Mouse (Mus musculus) R1 (cell line): ENCODE measurements around the gene Klb.

Source experiments
- DNase-seq: peaks from one replicate; pipeline ENCODE4 v3.0.0-alpha.2; 2018; ENCODE audit warnings: low read depth, low spot score

Gene Klb

DNA sequence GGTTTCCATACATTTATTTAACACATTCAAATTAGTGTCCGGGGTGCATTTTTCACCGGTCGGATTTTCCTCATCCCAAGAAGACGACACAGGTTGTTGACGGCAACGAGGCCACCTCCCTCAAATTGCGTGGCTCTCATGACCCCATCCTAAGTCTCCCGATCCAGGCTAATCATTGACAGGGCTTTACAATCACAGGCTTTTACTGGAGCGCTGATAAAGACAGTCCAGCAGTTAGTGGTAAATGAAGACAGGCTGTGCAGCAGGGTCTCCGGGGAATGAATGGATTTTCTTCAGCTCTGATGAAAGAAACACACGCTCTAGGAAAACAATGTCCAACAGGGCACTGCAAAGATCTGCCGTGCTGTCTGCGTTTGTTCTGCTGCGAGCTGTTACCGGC lies at the start of gene Klb:
TSS of gene Klb (plus strand) at position 147 of the 400 bp plus-strand sequence.
- DNase-seq, result no peak

- peak; percentile 64 for DNase-seq
Observed at GRCm38 (mm10) chr5:65299623-65300022, 48.5 kb upstream of the Klb start.

- peak; percentile 94 for DNase-seq
Observed at GRCm38 (mm10) chr5:65300121-65300520, 48.0 kb upstream of the Klb start.

DNA sequence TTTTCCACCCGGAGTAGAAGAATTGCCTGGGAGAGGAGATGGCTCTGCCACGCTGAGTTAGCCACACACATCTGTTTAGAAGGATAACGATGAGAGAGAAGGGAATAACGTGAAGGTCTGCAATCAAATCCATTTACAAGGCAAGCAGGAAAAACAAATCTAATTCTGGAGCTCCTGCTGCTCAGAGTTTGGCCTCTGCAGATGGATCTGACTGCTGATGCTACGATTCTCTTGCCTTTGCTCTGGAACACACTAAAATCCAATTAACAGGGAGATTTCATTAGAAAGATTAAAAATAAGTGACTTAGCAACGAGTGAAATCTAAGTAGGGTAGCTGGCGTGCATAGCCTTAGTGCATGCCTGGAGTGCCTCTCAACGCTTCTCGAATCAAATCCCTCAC lies 42.6 kb upstream of the Klb start:
- DNase-seq, result no peak

- DNase-seq, result no peak
Observed at GRCm38 (mm10) chr5:65308208-65308607, 39.9 kb upstream of the Klb start.

- no peak for DNase-seq
Observed at GRCm38 (mm10) chr5:65308866-65309265, 39.2 kb upstream of the Klb start.

DNA sequence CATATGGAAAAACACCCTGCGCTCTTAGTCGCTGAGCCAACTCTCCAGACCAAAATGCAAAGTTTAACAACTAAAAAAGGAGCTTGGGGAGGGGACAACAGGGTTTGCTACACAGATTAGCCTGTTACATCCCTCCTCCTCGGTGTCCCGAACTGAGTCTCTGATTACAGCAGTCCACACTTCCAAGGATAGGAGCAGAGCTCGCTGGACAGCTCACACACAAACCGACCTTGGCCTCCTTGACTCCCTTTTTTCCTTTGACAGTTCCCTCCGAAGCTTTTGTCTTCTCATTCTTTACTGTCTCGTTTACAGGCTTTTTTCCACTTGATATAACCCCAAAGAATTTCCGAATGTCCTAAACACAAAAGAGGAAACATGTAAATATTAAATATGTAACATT lies 28.9 kb upstream of the Klb start:
- no peak for DNase-seq

DNA sequence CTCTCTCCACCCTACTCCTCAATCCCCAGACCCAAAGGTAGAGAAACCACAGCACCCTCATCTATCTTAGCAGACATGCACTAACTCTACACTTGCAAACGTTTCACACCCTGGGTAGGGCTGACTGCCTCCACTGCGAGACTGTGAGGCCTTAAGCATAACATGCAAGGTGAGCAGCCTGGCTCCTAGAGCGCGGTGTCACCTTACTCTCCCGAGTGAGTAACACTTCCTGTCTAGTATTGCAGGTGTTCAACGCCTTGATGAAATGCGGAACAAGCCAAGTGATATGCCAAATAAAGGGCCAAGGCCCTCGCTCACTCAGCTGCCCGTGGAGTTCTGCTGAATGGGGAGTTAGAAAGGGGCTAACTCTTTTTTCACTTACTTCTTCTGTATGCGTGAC lies 25.9 kb upstream of the Klb start:
- peak; percentile 61 for DNase-seq

GRCm38 (mm10) chr5:65324271-65324670 lies 23.8 kb upstream of the Klb start:
- no peak for DNase-seq

- no peak for DNase-seq
Observed at GRCm38 (mm10) chr5:65324758-65325355, 23.3 kb upstream of the Klb start.

DNA sequence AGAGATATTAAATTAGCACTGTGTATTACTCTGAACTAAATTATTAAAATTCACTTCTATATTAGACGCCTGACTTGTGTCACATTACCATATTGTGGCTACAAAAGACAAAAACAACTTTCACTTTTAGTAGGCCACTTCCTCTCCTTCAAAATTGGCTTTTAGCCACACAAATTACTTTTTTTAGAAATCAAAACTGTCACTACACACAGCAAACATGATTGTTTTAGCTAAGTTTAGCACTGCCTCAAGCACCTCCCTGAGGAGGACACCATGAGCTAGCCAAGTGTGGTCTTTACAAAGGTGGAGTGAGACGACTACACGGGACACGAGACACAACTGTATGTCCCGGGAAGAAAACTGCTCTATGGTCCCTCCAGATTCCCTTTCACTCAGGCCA lies 21.9 kb upstream of the Klb start:
- DNase-seq, result no peak

DNA sequence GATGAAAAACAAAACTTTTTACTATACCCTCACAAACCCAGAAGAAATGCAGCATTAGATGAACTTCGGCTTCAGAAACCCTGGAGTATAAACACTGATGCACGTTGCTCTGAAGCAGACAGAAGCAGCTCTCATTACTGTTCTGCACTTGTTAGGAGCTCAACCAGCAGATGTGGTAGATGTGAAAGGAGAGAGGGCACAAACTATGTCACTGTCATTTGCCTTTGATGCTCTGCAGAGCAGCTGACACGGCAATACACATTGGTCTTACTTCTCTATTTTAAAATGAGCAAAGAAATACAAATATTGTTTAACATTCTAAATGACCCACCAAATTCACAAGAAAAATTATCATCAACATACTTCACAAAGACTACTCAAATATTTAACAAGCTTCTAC lies 18.1 kb upstream of the Klb start:
- no peak for DNase-seq

GRCm38 (mm10) chr5:65334788-65335187 lies 13.3 kb upstream of the Klb start:
- DNase-seq, result no peak

DNA sequence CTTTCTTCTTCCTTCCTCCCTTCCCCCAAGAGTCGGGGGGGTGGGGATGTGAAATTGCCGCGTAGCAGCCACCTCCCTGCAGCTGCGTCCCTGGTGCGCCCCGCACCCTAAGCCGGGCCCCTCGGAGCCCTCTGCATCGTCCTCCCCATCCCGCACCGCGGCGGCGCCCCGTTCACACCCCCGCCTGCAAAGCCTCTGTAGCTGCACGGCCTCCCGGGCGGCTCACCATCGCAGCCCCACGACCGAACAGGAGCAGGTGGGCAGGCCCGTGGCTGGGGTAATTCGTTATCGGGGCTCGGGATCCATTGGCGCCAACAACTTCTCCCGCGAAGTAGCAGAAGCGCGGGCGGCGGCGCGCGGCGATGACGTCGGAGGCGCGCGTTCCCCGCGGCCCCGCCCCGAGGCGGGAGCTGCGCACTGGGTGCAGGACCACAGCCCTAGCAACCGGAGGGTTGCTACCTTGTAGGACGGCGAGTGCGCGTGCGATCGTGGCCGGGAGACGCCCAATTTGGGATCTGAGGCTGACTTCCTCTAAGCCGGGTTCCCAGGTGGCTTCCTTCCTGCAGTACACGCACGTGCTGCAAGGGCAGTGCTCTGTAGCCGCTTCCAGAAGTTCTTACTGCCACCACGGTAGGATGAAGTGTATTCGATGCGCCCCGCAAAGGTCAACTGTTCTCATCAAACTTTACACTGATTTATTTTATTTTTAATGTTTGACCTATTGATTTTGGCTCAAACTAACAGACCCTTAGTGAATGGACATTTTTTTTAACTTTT lies 12.6 kb upstream of the Klb start, which contains the start of gene Rfc1:
TSS of gene Rfc1 (minus strand) at position 373 of the 777 bp plus-strand sequence.
- DNase-seq, result peak; percentile 98

GRCm38 (mm10) chr5:65336075-65336355 lies 12.1 kb upstream of the Klb start:
- peak; percentile 50 for DNase-seq

- peak; percentile 50 for DNase-seq
Observed at GRCm38 (mm10) chr5:65338394-65338793, 9.7 kb upstream of the Klb start.

DNA sequence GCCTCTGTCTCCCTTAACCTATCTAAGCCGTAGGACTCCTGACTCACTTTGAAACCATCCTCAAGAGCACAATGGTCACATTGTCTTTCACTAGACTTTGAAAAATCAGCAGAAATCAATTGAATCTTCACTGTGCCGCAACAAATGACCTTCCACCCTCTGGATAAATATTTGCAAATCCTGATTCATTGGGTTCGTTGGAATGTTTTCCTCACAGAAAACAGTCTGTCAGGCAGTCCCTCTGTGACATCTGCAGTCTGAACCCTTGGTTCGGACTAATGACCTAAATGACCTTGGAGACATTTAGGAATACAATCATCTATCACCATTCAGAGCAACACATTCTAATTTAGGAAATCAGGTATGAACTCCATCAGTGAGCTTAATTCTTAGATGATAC lies 7.9 kb upstream of the Klb start:
- DNase-seq, result no peak

DNA sequence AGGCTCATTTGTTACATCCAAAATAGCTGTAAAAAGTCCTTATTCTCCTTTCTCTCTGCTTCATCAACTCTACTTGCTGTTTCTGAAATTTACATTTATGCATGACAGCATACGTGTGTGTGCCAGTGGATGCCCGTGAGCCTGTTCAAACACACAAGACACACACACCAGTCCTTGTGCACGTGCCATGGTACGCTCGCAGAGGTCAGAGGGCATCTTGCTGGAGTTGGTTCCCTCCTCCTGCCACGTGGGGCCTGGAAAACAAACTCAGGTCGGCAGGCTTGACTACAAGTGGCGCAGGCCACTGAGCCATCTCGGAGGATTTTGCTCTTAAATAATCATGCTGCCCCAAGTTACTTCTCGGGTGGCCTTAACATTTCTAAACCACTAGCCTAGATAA lies 2.4 kb downstream of the Klb start:
- no peak for DNase-seq

DNA sequence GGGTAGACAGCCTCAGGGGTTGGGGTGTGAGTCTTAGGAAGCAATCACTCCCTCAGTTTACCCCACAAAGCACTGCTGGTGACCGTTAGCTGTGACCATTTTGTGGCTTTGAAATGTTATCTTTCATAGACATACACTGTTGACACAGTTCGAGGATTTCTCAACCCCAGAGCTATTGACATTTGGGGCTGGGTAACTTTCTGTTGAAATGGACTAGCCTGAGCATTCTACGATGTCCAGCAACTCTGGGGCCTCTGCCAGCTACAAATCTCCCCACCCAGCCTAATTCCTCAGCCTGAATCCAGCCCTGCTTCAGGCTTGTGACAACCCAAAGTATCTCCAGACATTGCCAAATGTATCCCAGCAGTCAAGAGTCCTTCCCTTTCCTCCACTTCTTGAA lies 6.0 kb downstream of the Klb start:
- no peak for DNase-seq

DNA sequence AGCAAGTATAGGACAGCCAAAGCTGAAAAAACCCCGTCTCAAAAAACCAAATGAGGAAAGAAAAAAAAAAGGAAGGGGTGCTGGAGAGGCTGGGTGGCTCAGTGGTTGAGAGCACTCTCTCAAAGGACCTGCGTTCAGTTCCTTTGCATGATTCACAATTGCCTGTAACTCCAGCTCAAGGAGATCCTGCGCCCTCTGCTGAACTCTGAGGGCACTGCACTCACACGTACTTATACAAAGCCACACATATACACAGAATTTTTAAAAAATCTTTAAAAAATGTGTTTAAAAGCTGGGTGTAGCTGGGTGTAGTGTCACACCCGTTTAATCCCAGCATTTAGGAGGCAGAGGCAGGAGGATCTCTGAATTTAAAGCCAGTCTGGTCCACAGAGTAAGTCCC lies 6.9 kb downstream of the Klb start:
- DNase-seq, result peak; percentile 87

GRCm38 (mm10) chr5:65356851-65357250 lies 8.7 kb downstream of the Klb start:
- DNase-seq, result no peak

DNA sequence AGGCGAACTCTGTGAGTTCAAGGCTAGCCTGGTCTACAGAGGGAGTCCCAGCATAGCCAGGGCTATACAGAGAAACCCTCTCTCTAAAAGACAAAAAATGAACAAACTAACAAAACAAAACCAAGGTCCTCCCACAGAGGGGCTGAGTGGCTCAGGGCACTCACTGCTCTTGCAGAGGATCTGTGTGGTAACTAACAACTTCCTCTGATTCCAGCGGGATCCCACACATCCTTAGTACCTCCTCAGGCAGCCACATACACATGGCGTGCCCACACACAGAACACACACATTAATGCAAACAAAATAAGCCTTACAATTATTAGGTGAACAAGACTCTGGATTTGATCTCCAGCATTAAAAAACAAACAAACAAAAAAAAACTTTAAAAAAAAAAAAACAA lies 9.7 kb downstream of the Klb start:
- no peak for DNase-seq

DNA sequence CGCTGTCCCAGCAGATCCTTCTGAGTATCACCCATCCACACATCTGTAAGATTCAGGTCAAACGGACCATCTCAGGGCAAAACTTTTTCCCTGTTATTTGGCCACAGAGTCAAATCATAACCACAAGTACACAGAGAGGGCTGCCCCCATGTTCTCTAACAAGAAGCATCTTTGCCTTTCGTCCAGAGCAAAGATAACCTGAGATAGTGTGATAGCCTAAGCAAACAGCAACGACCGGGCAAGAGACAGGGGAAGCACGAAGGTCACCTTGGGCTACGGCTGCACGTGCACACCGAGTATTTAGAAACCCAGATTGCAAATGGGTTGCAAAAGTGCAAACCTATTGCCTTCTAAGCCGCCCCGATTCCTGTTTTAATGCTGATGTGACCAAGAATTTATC lies 19.7 kb downstream of the Klb start:
- no peak for DNase-seq

DNA sequence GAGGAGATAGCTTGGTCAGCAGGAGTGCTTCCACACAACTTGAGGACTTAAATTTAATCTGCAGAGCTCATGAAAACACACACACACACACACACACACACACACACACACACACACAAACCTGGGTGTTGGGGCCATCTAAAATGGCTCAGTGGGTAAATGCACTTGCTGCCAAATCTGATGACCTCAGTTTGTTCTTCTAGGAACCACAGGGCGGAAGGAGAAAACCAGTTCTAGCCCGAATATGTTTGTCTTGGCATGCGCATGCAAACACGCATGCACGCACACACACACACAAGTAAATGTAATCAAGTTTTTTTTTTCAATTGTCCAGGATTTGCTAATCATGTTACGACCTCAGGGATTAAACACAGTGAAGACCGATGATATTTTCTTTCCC lies 23.4 kb downstream of the Klb start:
- no peak for DNase-seq
